Mouse (Mus musculus): ENCODE measurements around the gene Hist1h2ba.

Gene Hist1h2ba

DNA sequence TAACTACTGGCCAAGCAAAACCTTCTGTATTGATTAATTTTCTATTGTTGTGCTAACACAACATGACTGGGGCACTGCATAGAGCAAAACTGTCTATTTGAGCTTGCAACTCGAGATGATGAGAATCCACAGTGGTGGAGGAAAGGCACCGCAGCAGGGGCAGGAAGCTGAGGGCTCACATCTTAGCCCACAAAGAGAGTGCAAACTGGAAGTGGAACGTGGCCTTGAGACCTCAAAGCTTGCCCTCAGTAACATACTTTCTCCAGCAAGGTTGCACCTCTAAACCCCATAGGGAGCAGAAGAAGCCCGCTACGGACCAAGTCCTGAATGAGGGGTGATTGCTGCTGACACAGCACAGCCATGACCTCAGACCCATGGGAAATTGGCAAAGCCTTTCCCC, 23.8 kb downstream of the Hist1h2ba start:
- no peak for DNase-seq (ENCODE audit: extremely low read depth, low read depth, low spot score)

DNA sequence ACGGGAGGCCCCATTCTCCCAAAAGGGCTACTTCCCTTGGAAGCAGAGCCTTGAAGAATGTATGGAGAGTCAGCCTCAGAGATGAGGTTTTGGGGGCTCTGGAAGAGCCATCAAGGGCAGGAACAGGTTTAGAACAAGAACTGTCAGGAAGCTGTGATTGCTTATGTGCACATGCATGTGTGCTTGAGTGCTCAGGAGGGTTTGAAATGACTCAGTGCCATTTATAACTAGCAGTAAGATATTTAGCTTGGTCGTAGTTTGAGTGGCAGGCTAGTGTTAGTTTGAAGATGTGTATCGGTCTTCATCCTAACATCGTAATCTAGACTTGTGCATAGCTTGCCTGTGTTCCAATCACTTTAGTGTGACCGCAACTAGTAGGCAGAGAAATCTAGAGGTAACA, 27.1 kb downstream of the Hist1h2ba start:
- no peak for DNase-seq (ENCODE audit: extremely low read depth, low read depth, low spot score)

DNA sequence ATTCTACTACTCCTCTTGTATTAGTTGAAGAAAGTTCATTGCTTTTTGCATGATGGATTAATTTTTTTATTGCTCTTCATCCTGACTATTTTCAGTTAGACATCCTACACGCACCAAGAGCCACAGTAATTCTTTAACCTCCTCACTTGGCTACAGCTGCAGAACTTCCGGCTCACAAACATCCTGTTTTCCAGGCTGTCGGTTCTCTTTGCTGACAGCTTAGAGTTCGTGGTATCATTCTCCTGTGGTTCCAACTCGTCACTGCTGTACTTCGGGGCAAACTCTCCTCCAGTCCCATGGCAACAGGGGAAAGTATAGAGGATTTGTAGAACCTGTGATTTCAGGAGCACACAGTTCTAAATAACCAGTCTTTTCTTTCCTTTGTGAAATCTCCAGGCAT, 35.7 kb downstream of the Hist1h2ba start:
- no peak for DNase-seq (ENCODE audit: extremely low read depth, low read depth, low spot score)

DNA sequence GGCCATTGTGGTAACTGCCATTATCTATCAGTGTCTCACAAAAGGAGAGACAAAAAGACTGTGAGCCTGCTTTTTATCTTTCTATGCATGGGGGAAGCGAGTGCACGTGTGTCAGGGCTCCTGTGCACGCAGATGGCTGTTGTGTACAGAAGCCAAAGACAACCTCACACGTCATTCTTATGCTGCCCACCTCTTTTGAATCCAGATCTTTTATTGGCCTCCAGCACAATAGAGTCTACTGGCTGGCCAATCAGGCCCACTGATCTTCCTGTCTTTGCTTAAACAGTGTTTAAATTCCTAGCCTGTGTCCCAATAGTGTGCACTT, 40.7 kb downstream of the Hist1h2ba start:
- no peak for DNase-seq (ENCODE audit: extremely low read depth, low read depth, low spot score)

DNA sequence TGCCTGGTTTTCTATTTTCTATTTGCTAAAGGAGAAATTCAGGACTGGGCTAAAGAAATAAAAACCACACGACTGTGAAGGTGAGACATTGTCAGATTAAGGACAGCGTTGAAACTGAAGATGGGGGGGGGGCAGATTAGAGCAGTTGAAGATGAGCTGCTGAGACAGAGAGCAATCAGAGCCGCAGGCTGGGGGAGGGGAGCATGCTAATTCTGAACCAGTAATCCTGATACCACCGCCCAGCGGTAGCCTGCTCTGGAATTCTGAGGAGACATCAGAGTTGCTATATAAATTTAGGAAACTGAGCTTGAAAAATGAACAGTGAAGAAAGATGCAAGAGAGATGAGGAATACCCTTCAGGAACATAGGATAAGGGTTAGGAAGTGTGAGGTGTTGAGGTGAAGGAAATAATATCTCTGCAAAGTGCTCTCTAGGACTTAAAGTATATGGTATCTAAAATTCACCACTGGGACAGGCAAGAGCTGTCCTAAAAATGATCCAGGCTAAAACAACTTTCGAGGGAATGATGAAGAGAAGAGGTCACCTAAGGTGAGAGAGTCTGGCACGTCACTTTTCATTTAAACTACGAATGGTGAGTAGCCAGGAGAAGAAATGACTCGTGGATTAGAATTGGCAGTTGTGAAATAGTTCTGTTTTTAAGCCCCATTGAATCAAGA, 41.2 kb downstream of the Hist1h2ba start:
- DNase-seq (ENCODE audit: extremely low read depth, low read depth, low spot score), result no peak

DNA sequence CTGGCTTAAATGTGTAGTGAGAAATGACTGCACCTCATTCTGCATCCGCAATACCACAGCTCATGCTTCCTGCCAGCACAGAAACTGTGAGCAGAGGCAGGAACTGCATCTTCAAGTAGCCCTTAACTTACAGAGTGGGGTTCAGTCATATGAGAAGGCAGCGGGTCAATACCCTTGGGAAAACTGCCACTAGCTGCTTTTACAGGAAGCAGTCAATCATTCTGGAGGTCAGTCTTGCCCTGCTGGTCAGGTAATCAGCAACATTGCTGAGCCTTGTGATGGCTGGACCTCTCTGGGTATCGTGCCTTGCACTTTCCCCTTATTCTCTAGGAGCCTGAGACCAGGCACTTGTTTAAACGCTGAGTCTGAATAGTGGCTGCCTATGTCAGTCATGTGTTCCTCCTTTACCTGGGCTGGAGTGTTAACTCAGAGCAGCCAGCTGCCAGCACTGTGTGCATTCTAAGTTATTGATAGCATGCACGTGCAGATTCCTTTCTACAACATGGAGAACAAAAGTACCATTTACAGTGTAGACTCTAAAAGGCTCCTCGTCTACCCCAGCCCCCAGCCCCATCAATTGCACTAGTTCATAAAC, 44.8 kb downstream of the Hist1h2ba start:
- DNase-seq (ENCODE audit: extremely low read depth, low read depth, low spot score), result no peak

DNA sequence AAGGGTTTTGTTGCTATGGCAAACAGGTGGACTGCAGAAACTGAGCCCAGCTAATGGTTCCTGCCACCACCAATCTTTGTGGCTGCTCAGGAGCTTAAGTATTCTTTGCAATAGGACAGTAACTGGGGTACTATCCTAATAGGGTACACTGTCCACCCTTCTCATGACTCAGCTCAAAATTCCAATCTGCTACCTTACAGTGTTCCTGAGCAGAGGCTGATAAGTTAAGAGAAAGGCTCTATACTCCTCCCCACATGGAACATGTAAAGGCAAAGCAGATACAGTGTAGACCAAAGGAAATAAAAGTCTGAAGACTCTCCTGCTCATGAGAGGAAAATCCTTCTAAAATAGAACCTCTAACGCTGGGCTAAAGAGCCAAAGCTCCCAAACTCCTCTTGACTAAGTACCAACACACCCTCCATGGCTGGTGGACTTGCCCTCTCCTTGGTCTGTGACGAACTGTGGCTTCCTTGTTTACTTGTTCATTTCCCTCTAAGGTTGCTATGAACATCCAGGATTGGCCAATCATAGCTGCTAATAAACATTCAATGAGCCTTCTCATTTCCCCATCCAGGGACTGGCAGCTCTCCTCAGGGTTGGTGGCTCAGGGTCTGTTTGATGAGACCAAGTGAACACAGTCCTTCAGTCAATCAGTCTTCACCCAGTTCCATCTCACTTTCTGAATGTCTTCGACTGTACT, 46.8 kb downstream of the Hist1h2ba start:
- DNase-seq (ENCODE audit: extremely low read depth, low read depth, low spot score), result no peak

DNA sequence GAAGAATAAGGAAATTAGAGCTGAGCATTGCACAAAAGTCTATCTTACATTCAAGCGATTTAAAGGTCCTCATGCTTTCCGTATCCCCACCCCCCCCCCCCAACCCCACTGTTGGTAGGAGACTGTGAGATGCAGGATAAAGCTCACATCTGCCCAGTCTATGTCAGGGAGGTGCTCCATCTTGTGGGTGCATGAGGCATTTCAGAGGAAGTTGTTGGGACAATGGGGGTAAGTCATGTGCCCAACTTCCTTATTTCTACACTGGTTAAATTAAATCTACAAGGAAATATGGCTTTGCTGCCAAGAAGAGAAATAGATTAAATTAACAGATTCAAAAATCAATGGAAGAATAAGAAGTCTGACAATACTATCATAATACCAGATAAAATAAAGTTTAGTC, 48.4 kb downstream of the Hist1h2ba start:
- DNase-seq (ENCODE audit: extremely low read depth, low read depth, low spot score), result no peak
